Mouse (Mus musculus): ENCODE data around the gene Gm10277. TPM values are rescaled to one million over a fixed set of nuclear protein-coding genes. Genes with fewer than 3 reads are reported as not detected.
"Not testable (repeated sequence)": the region's sequence is repeated elsewhere in the genome, so short reads cannot be mapped to it uniquely, and the experiment has no call there.

Gene Gm10277
- polyA plus RNA-seq, 1 experiment from 2014 or later, result 3.3 TPM

GRCm38 (mm10) chr11:77748996-77749395 is 38.6 kb downstream of the Gm10277 start:
- ATAC-seq, result no peak
- Histone ChIP-seq H3K27ac (ENCODE audit: low read length) (no peak overlapping the region), H3K9me3 (ENCODE audit: control insufficient read depth, low read length) (no peaks in the 10 kb centered on the region), H3K4me1 (replicated peaks; ENCODE audit: control insufficient read depth, insufficient read depth, low read length) (no peaks in the 10 kb centered on the region), H3K4me3 (replicated peaks; ENCODE audit: low read length) (no peak overlapping the region), H3K27me3 (replicated peaks; ENCODE audit: control insufficient read depth, insufficient read depth, low read length) (no peaks in the 10 kb centered on the region), H3K36me3 (ENCODE audit: control insufficient read depth, insufficient read depth) (no peaks in the 10 kb centered on the region), H3K9ac (replicated peaks; ENCODE audit: low read depth, low read length) (no peak overlapping the region), H3K4me2 (ENCODE audit: low read length) (no peak overlapping the region)
- WGBS, result 61% methylated on average over 5 of the region's 5 CpGs

- not testable (repeated sequence) for H3K36me3 ChIP-seq (ENCODE audit: control insufficient read depth, insufficient read depth); H3K9me3 ChIP-seq (ENCODE audit: control insufficient read depth, low read length); ATAC-seq; H3K4me1 ChIP-seq (replicated peaks; ENCODE audit: control insufficient read depth, insufficient read depth, low read length); H3K27ac ChIP-seq (ENCODE audit: low read length); H3K9ac ChIP-seq (replicated peaks; ENCODE audit: low read depth, low read length); H3K4me3 ChIP-seq (replicated peaks; ENCODE audit: low read length); H3K4me2 ChIP-seq (ENCODE audit: low read length); H3K27me3 ChIP-seq (replicated peaks; ENCODE audit: control insufficient read depth, insufficient read depth, low read length)
- 96% methylated on average over 13 of the region's 15 CpGs for WGBS
These were observed 40.4 kb downstream of the Gm10277 start for GRCm38 (mm10) chr11:77747103-77747502.

GRCm38 (mm10) chr11:77746652-77747051 is 40.9 kb downstream of the Gm10277 start:
- Histone ChIP-seq H3K9me3 (ENCODE audit: control insufficient read depth, low read length) (no peaks in the 10 kb centered on the region), H3K4me1 (replicated peaks; ENCODE audit: control insufficient read depth, insufficient read depth, low read length) (no peaks in the 10 kb centered on the region), H3K27ac (ENCODE audit: low read length) (no peak overlapping the region), H3K36me3 (ENCODE audit: control insufficient read depth, insufficient read depth) (no peaks in the 10 kb centered on the region), H3K4me3 (replicated peaks; ENCODE audit: low read length) (no peak overlapping the region), H3K9ac (replicated peaks; ENCODE audit: low read depth, low read length) (no peak overlapping the region), H3K27me3 (replicated peaks; ENCODE audit: control insufficient read depth, insufficient read depth, low read length) (no peaks in the 10 kb centered on the region), H3K4me2 (ENCODE audit: low read length) (no peak overlapping the region)
- no peak for ATAC-seq
- 91% methylated on average over 4 of the region's 4 CpGs for WGBS

DNA sequence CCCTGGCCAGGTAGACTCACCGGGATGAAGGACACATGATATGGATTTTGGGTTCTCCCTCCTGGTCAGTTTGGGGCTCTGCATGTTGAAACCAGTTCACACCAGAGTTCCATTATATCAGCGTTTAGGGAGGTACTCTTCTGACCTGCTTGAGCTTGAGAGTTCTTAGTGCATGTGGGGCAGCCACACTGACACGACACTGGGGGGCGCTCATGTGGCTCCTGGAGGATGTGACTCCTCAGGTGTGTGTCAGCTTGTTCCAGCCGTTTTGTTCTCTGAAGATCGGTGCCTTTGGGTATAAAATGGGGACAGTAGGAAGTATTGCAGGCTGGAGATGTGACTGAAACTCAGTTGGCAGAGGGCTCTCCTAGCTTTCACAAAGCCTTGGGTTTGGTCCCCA is 43.6 kb downstream of the Gm10277 start:
- WGBS, result 29% methylated on average over 6 of the region's 6 CpGs
- H3K36me3 ChIP-seq (ENCODE audit: control insufficient read depth, insufficient read depth), result no peaks in the 10 kb centered on the region
- H3K9me3 ChIP-seq (ENCODE audit: control insufficient read depth, low read length), result no peaks in the 10 kb centered on the region
- H3K4me3 ChIP-seq (replicated peaks; ENCODE audit: low read length), result no peak overlapping the region
- no peaks in the 10 kb centered on the region for H3K27me3 ChIP-seq (replicated peaks; ENCODE audit: control insufficient read depth, insufficient read depth, low read length)
- no peak overlapping the region for H3K9ac ChIP-seq (replicated peaks; ENCODE audit: low read depth, low read length)
- ATAC-seq, result no peak
- no peak overlapping the region for H3K27ac ChIP-seq (ENCODE audit: low read length)
- H3K4me2 ChIP-seq (ENCODE audit: low read length), result no peak overlapping the region
- H3K4me1 ChIP-seq (replicated peaks; ENCODE audit: control insufficient read depth, insufficient read depth, low read length), result no peaks in the 10 kb centered on the region

DNA sequence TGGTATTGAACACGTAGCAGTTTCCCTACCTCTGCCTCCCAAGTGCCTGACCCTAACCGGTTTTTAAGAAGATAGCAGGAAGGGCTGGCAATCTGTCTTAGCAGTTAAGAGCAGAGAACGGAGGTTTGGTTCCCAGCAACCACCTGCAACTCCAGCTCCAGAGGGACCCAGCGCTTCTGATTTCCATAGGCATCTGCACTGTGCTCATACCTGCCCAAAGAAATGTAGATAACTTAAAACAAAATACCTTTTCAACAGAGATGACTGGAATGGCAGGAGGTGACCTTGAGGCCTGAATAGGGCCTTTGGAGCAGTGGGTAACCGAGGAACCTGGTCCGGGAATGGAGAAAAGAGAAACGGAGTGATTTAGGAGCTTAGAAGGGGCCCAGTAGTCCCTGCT is 49.0 kb downstream of the Gm10277 start:
- H3K4me1 ChIP-seq (replicated peaks; ENCODE audit: control insufficient read depth, insufficient read depth, low read length), result no peaks in the 10 kb centered on the region
- no peaks in the 10 kb centered on the region for H3K27me3 ChIP-seq (replicated peaks; ENCODE audit: control insufficient read depth, insufficient read depth, low read length)
- no peak overlapping the region for H3K9ac ChIP-seq (replicated peaks; ENCODE audit: low read depth, low read length)
- 46% methylated on average over 7 of the region's 7 CpGs for WGBS
- no peak overlapping the region for H3K4me3 ChIP-seq (replicated peaks; ENCODE audit: low read length)
- no peak for ATAC-seq
- no peaks in the 10 kb centered on the region for H3K36me3 ChIP-seq (ENCODE audit: control insufficient read depth, insufficient read depth)
- no peak overlapping the region for H3K4me2 ChIP-seq (ENCODE audit: low read length)
- no peak overlapping the region for H3K27ac ChIP-seq (ENCODE audit: low read length)
- no peaks in the 10 kb centered on the region for H3K9me3 ChIP-seq (ENCODE audit: control insufficient read depth, low read length)

- Histone ChIP-seq H3K4me3 (replicated peaks; ENCODE audit: low read length) (no peak overlapping the region), H3K27me3 (replicated peaks; ENCODE audit: control insufficient read depth, insufficient read depth, low read length) (no peaks in the 10 kb centered on the region), H3K9me3 (ENCODE audit: control insufficient read depth, low read length) (no peaks in the 10 kb centered on the region), H3K27ac (ENCODE audit: low read length) (no peak overlapping the region), H3K9ac (replicated peaks; ENCODE audit: low read depth, low read length) (no peak overlapping the region), H3K36me3 (ENCODE audit: control insufficient read depth, insufficient read depth) (no peaks in the 10 kb centered on the region), H3K4me2 (ENCODE audit: low read length) (no peak overlapping the region), H3K4me1 (replicated peaks; ENCODE audit: control insufficient read depth, insufficient read depth, low read length) (no peaks in the 10 kb centered on the region)
- WGBS, result 2% methylated on average over 6 of the region's 6 CpGs
- ATAC-seq, result no peak
These were observed 50.3 kb downstream of the Gm10277 start for GRCm38 (mm10) chr11:77737289-77737688.

Other genes starting within 250 kb of the Gm10277 start
- 27.5 and 29.4 TPM in 2 replicates for gene Taok1, start 179.9 kb downstream of the Gm10277 start, polyA plus RNA-seq (2015; fragmentation: Nextera tagmentation; extraction: Ambion mirVana)
- gene Nufip2, start 101.6 kb downstream of the Gm10277 start, polyA plus RNA-seq (2015; fragmentation: Nextera tagmentation; extraction: Ambion mirVana), result 2.7 and 3.6 TPM in 2 replicates
- 0.19 and 0.66 TPM in 2 replicates for gene Cryba1, start 62.5 kb downstream of the Gm10277 start, polyA plus RNA-seq (2015; fragmentation: Nextera tagmentation; extraction: Ambion mirVana)
- 54.8 and 59.8 TPM in 2 replicates for gene Myo18a, start 24.5 kb downstream of the Gm10277 start, polyA plus RNA-seq (2015; fragmentation: Nextera tagmentation; extraction: Ambion mirVana)
- 8.6 and 12.6 TPM in 2 replicates for gene Pipox, start 106.3 kb upstream of the Gm10277 start, polyA plus RNA-seq (2015; fragmentation: Nextera tagmentation; extraction: Ambion mirVana)
- 257 and 284 TPM in 2 replicates for gene Sez6, start 143.1 kb upstream of the Gm10277 start, polyA plus RNA-seq (2015; fragmentation: Nextera tagmentation; extraction: Ambion mirVana)
- 20.6 and 23.0 TPM in 2 replicates for gene Phf12, start 195.0 kb upstream of the Gm10277 start, polyA plus RNA-seq (2015; fragmentation: Nextera tagmentation; extraction: Ambion mirVana)
- gene Dhrs13, start 244.5 kb upstream of the Gm10277 start, polyA plus RNA-seq (2015; fragmentation: Nextera tagmentation; extraction: Ambion mirVana), result 29.5 and 33.8 TPM in 2 replicates

Data from forebrain, embryonic 16.5 days (tissue).